Mouse (Mus musculus): Measurements from ENCODE around the gene Vapa.
A peak's percentile ranks its signal among the peaks of the same experiment; 100 is the strongest.

The Vapa gene

DNA sequence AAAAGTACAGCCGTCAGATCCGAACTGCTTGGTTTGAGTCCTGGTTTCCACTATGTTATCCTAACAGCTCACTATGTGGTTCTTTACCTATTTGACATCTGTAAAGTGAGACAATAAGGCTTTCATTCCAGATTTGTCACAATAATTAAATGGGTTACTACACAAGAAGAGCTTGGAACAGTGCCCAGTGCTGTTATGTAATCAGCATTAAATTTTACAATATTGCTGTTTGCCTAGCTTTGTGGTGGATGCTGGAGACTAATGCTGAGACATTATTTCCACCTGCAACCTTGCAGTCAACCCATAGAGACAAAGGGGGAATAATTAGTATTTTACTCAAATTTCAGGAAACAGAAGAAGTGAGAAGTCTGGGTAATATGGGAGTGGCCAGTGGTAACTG is 5.1 kb upstream of the Vapa start:
- DNase-seq: no peak

GRCm38 (mm10) chr17:65615678-65616077 is 2.3 kb upstream of the Vapa start:
- no peak for DNase-seq

- no peak for DNase-seq
Observed at GRCm38 (mm10) chr17:65614431-65614830, 1.1 kb upstream of the Vapa start.

- no peak for DNase-seq
Observed at GRCm38 (mm10) chr17:65613142-65613462, 253 bp downstream of the Vapa start.

DNA sequence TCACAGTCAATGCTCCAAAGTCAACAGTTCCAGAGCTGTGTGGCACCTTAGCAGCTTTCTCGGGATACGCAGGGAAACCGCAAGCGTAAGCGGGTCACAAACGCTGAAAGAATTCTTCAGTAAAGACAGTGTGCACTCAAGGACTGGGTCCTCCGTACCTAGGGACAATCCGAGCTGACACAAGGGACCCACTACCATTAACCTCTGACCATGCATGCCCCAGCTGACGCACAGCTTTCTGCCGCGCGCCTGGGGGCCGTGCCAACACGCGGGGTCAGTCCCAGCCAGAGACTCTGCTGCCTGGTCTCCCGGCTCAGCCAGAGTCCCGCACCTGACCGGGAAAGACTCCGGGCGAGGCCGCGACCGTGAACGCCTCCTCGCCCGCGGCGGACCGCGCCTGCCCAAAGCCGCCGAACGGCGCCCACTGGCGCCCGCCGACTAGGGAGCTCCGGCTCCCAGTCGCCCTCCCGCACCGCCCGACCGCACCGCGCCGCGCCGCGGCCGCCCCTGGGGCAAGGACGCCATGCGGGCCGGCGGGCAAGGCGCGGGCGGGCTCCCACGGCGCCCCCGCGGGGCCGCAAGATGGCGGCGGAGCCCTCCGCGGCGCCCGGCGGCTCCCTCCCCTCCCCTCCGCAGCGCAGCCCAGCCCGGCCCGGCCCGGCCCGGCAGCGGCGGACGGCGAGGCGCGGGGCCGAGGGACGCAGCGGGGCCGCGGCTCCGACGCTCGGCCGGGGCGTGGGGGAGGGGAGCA is 789 bp downstream of the Vapa start:
- peak; percentile 65 for DNase-seq

DNA sequence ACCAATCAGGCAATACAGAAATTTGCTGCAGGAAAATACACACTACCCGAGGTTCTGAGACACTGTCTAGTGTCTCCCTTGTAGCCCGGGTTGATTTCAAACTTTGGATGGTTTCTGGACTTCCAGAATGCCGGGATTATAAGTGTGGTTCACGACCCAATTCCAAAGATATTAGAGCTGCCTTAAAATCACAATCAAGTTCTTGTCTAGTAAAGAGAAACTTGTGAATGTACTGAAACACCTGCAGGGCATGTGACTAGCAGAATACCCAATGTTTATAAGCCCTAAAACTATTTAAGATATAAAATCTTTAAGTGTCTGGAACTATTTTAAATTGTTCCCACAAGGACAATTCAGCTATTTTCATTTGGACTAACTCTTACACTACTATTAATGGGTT is 1.6 kb downstream of the Vapa start:
- DNase-seq: no peak

GRCm38 (mm10) chr17:65608743-65609142 is 4.6 kb downstream of the Vapa start:
- no peak for DNase-seq

DNA sequence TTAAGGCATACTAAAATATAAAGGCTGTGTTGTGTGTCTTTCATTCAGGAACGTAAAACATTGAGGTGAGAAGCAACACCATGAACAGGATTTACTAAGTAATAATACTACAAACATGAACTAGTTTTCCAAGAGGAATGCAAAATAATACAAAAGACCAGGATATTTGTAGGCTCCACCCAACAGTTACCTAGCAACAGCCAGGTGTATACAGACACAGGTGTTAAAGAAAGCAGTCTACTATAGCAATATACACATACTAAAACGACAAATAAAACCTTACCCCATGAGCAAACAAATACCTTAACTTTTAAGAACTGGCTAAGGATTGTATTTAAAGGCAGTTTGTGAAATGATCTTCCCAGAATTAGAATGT is 5.1 kb downstream of the Vapa start:
- no peak for DNase-seq

GRCm38 (mm10) chr17:65607574-65608311 is 5.6 kb downstream of the Vapa start:
- DNase-seq: peak; percentile 43

- DNase-seq: no peak
Observed at GRCm38 (mm10) chr17:65606014-65606413, 7.3 kb downstream of the Vapa start.

- no peak for DNase-seq
Observed at GRCm38 (mm10) chr17:65604892-65605291, 8.5 kb downstream of the Vapa start.

GRCm38 (mm10) chr17:65604315-65604714 is 9.0 kb downstream of the Vapa start:
- no peak for DNase-seq

- DNase-seq: no peak
Observed at GRCm38 (mm10) chr17:65597857-65598486, 15.4 kb downstream of the Vapa start.

DNA sequence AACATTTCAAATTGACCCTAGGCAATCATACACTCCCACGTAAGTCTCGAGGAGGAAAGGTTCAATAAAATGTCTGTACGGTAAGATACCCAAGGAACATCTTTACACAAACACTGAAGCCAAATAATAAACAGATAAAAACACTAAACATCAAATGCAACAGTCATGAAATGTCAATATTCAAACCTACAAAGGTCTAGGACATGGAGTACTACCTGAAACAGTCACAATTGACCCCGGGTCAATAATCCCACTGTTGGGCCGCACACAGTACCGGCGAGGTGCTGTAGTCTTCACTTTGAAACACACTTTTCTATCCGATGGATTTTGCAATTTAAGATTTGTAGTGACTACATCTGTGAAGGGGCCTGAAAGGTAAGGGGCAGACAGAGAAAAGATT is 18.7 kb downstream of the Vapa start:
- no peak for DNase-seq

DNA sequence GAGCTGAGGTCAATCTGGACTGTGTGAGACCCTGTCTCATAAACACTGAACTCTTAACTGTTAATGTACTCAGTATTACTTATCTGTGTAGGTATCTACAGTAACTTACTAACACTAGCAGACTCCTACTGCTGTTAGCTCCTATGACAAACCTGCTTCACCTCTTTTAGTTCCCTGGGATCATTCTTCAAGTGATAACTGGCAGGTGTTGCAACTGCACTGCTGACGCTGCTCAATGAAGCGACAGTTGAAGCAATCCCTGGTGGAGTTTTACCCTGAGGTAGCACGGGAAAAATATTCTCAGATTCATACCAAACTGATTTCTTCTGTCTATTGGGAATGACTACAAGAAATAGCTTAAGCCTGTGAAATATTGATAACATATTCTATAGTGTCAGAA is 26.5 kb downstream of the Vapa start:
- no peak for DNase-seq

GRCm38 (mm10) chr17:65581440-65581839 is 31.9 kb downstream of the Vapa start:
- DNase-seq: no peak

DNA sequence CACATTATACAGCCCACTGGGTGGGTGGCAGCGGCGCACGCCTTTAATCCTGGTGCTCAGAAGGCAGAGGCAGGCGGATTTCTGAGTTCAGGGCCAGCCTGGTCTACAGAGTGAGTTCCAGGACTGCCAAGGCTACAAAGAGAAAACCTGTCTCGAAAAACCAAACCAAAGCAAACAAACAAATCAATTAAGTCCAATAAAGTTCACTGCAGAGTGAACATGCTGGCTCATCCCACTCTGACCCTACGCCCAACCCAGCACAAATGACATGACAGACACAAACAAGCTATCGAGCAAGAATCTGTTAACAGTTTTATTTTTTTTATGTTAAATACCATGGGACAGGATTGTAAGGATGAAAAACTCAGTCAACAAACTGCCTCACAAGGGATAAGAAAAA is 33.6 kb downstream of the Vapa start:
- no peak for DNase-seq

- peak; percentile 58 for DNase-seq
Observed at GRCm38 (mm10) chr17:65575339-65575738, 38.0 kb downstream of the Vapa start.

DNA sequence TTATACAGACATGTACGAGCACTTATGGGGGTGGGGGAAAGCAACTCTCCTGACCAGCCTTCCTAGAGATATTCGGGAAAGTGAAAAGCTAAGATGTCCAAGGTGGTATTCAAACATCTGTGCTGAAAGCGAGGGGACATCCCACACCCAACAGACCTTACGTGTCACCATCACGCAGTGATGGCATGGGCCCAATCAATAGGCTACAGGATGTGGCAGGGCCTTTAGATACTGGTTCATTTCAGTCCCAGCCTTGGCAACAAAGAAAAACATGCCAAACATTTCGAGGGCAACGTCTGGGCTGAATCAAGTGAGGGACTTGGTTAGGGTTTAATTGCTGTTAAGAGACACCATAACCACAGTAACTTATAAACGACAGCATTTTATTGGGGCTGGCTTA is 38.5 kb downstream of the Vapa start:
- no peak for DNase-seq

DNA sequence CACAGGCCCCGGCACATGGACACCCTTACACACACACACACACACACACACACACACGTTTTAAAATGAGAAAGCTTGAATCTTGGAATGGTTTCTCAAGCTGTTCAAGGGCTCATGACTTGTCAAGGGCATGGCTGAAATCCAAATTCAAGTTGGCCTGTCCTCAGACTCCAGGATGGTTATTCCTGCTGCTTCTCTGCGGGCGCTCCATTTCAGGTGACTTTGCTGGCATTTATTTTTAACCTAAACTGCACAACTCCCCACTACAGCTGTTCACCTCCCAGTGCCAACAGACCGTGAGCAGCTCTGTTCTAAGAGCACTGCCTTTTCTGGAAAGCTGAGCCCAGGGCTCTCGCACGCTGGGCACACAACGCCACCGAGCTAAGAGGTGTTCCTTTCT is 41.5 kb downstream of the Vapa start:
- no peak for DNase-seq

GRCm38 (mm10) chr17:65571466-65571865 is 41.9 kb downstream of the Vapa start:
- no peak for DNase-seq

GRCm38 (mm10) chr17:65564189-65564588 is 49.2 kb downstream of the Vapa start:
- DNase-seq: no peak

DNA sequence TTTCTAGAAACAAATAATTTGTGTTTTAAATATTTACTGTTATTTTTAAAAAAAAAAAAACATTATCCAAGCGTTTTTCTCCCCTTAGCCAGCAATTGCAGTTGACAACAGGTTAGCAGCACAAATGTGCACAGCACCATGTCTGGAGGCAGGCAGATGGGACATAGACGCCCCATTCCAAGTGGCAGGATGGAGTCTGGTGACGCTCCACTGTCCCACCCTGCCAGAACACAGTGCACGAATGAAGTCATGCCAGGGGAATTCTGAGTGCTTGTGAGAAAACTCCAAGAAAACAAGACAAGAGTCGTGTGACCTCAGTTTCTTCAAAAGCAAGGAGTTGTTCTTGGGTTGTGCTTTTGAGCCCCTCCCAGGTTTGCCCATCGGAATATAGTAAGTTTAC is 50.0 kb downstream of the Vapa start:
- DNase-seq: no peak

DNA sequence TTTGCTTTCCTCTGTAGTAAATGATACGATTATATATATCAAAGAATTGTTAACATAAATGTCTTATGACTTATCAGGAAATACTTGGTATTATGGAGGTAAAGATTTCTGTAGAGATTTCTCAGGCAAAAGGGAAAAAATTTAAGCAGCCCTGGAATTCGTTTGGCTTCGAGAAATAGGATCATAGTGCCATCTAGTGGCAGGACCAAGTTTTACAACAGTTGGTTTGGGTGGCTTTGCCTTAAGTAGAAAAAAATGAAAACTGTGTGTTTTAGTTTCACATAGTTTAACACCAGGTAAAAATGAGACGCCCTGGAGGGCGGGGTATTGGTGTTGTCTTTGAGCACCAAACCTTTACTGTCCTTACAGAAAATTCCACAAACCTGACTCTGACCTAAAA is 50.6 kb downstream of the Vapa start:
- peak; percentile 76 for DNase-seq

Measured in retina, postnatal 1 day (tissue).